Mouse (Mus musculus) lung, postnatal 36 days (tissue): ENCODE measurements around the gene Mmp15.

ENCODE experiments used
- DNase-seq: peaks from one replicate; pipeline ENCODE4 v3.0.0; 2022; ENCODE audit warnings: mixed read lengths

The Mmp15 gene

DNA sequence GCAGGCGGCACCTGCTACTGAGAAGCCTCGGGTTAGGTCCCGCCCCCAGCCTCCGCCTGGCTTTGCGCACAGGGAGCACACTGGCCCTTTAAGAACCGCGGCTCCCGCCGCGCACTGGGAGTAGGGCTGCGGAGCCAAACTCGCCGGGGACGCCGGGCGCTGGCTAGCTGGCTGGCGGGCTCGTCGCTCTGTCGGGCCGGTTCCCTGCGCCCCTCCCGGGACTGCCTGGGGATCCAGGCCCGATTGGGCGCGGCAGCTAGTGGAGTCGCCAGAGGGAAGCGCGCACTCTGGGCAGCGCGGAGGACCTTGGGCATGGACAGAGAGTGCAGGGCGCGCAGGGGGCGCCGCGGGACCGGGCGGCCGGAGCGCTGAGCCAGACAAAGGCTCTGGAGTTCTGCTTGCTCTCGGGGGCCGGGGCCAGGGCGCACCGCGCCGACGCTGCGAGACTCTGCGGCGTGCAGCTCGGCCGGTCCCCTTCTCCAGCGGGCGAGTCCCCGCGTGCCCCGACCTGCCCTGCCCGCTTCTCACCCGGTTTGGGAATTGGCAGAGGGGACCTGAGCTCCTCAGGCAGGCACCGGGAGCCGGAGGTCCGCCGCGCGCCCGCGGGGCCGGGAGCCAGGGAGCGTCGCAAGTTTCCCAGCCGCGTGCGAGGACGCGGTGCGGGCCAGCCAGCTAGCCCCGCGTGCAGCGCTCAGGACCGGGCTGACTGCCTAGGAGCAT is at the start of gene Mmp15:
TSS of gene Mmp15 (plus strand) at position 118 of the 720 bp plus-strand sequence.
- peak; percentile 88 for DNase-seq

- DNase-seq, result peak; percentile 68
Measured at GRCm38 (mm10) chr8:95302410-95302809, 49.7 kb upstream of the Mmp15 start.

DNA sequence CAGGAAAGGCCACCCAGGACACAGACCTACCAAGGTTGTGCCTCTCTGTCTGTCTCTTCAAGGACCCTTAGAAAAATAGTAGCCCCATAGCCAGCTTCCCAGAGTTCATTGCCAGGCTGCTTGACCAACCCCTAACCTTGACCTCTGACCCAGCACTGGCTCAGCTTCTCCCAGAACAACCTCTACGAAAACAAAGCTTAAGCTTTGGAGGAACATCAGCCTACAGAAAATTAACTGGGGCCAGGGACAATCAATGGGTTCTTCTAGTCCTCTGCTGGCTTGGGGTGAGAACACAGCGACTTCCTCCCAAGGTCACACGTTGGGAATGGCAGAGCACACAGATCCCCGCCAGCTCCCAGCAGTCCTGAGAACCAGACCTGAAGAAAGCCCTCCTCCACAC is 46.5 kb upstream of the Mmp15 start:
- no peak for DNase-seq

DNA sequence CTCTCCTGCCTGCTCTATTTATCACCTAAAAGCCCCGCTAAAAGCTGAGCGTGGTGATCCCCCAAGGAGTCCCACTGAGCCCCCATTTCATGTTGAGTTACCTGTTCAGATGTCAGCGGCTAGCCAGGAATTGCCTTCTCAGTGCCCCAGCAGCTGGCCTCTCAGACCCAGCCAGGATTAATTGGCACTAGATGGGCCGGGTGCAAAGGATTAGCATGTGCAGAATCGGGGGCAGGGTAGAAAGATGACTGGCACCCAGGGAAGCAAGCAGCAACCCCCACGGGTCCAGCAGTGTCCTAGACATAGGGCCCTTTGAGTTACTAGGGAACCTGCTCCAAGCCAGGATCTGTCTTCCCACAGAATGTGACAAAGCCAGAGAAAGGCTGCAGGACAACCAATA is 45.6 kb upstream of the Mmp15 start, which contains the start of gene Cngb1:
TSS of gene Cngb1 (minus strand) at position 155 of the 400 bp plus-strand sequence.
- DNase-seq, result no peak

- DNase-seq, result no peak
Measured at GRCm38 (mm10) chr8:95310342-95310970, 41.6 kb upstream of the Mmp15 start, which contains the start of gene Tepp. TSS of gene Tepp (plus strand) at chr8:95310566.

DNA sequence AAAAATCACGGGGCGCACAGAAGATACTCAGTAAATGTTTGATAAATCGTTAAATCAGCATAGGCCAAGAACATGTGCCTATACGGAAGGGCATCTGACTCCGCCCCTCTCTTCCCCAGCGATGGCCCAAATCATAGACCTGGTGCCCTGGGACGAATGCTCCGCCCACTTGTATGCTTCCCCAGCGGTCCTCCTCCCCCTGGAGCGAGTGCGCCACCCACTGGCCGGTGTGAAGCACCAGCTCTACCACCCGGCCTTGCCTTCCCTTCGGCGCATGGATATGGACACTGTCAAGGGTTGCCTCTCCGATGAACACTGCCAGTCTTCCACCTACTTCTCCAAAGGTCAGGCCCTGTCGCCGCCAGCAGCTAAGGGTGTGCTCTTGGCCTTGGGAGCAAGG is 39.2 kb upstream of the Mmp15 start:
- no peak for DNase-seq

GRCm38 (mm10) chr8:95313857-95314256 is 38.2 kb upstream of the Mmp15 start:
- DNase-seq, result peak; percentile 51

GRCm38 (mm10) chr8:95314707-95315106 is 37.4 kb upstream of the Mmp15 start:
- no peak for DNase-seq

- no peak for DNase-seq
Measured at GRCm38 (mm10) chr8:95315350-95315749, 36.7 kb upstream of the Mmp15 start.

DNA sequence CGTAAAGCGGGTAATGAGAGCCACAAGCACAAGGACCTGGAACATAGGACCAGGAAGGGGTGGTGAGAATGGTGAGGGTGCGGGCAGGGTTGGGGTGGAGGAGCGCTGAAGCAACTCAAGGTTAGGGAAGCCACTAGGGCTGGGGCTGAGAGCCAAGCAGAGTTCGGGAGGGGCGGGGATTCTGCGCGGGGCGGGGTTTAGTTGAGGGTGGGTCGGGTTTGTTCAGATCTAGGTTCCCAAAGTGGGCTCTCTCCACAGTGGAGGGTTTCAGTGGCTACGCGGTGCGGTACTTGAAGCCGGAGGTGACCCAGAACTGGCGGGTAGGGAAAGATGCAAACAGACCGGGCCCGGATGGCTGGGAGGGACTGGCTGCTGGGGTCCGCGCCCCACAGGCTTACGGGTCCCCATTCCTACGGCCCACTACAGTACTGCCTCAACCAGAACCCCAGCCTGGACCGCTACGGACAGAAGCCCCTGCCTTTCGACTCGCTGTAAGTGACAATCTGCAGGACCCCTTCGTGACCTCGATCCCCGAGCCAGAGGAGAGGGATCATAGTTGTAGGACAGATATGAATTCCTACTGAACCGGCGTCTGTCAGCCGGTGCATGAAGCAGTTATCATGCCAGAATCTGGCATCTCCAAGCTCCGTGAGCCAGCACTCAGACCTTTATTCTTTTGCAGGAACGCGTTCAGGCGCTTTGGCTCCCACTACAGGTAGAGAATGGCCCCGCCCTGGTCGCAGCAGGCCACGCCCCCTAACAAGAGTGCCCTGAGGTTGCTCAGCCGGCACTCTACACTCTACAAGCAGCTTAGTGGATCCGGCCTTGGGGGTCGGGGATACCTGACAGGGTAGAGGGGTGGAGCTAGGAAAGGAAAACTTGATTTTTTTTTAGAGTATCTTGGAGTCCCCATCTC is 31.6 kb upstream of the Mmp15 start:
- peak; percentile 93 for DNase-seq

DNA sequence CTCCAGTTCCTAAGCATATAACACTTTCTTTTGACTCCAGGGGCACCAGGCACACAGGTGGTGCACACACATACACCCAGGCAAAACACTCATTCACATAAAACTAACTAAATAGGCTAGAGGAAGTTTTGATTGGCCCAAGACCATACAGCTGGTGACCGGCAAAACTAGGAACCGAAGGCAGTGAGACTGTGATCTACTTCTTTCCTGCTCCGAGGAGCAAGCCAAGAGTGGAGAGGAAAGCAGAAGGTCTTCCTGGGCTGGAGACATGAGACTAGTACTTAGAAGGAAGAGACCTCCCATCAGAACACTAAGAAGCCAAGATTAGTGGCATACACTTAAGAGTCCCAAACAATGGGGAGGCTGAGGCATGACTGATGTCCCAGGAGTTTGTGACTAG is 28.9 kb upstream of the Mmp15 start:
- no peak for DNase-seq

GRCm38 (mm10) chr8:95324646-95325045 is 27.4 kb upstream of the Mmp15 start:
- DNase-seq, result no peak

DNA sequence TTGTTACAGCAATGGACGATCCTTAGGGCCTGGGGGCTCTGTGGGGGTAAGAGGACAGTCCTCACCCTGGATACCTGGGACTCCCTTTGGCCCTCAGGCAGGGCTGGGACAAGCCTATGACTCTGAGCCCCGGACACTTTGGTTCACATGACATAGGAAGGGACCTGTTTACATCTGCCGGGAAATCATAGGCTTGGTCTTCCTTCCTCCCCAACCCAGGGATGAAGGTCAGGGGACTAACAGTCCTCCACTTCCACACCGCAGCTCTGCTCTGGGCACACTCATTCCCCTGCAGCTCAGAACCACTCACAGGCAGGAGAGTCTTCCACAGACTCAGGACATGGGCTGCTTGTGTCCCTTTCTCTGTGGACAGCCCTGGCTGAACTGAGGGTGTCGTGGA is 25.2 kb upstream of the Mmp15 start:
- DNase-seq, result peak; percentile 56

DNA sequence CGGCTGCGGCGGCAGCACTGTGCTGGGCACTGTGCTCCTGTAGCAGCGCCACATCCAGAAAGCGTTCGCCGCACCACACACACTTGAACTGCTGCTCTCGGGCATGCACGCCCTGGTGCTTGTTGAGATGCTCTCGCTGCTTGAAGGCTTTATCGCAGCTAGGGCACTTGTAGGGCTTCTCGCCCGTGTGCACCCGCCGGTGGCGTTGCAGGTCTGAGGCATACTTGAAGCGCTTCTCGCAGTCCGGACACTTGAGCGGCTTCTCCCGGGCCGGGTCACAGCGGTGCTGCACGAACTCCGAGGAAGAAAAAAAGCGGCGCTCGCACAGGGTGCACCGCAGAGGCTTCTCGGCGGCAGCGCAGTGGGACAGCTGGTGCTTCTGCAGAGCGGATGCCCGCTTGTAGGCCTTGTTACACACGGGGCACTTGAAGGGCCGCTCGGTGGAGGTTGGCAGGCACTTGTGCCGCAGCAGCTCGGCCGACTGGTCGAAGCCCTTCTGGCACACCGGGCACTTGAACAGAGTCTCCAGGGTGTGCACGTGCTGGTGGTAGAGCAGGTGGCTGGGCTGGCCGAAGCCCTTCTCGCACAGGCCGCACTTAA is 24.1 kb upstream of the Mmp15 start:
- DNase-seq, result no peak

GRCm38 (mm10) chr8:95330367-95330766 is 21.7 kb upstream of the Mmp15 start:
- DNase-seq, result no peak

GRCm38 (mm10) chr8:95331156-95331719 is 20.8 kb upstream of the Mmp15 start:
- DNase-seq, result peak; percentile 69

DNA sequence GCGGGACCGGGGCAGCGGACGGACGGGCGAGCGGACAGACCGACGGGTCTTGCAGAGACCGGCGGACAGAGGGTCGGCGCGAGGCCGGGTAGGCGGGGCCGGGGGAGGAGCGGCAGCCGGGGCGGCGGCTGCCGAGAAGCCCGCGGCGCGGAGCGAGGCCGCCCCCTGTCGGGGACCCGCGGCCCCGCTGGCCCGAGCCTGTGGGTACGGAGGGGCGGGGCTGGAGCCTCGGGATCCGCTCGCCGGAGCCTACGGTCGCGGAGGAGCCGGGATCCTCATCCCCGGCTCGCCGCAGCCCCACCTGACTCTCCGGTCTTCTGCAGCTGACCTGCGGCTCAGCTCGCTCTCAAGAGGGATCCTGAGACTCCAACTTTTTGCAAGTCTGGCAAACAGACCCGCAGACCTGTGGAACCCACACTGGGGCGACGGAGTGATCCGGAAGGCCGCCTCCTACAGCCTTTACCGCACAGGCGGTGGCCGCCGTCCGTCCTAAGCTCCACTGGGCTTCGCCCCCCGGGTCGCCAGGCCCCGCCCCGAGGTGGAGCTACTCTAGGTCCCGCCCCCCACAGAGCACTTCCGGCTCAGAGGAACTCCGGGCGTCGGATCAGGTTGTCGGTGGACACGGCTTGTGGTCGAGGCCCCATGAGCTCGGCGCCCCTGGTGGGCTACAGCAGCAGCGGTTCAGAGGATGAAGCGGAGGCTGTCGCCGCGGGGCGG is 20.2 kb upstream of the Mmp15 start, which contains the start of the genes Zfp319 and Usb1:
TSS of gene Zfp319 (minus strand) at position 231 of the 717 bp plus-strand sequence.
TSS of gene Usb1 (plus strand) at position 565 of the 717 bp plus-strand sequence.
- peak; percentile 95 for DNase-seq

DNA sequence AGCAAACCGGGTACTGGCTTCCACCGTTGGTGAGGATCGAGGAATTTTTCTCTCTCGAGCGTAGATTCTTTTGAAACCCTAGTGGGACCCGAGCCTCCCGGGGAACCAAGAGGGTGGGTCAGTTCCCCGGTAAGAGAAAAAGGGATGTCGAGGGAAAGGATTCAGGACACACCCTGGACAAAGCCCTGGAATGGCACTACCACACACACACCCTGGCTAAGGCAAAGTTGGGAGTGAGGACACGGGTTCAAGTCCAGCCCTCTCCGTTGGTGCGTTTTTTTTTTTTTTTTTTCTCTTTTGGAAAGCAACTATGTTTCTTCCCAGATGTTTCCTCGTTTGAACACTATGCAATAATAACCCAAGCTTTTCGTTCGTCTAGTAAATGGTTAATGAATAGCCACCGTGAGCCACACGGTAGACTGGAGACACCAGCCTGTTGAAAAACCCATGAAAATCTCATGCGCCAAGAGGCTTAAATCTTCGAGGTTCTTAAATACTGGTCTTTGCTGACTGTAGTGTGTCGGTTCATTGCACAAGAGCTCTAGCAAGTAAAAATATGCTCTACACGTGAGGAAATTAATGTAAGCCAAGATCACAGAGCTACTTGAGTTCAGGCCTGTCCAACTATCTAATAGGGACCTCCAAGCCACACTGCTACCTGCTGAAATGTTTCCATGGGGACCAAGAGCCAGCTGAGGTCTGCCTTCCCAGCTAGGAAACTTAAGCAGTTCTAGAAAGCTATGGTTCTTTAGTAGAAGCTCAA is 19.4 kb upstream of the Mmp15 start:
- DNase-seq, result no peak

DNA sequence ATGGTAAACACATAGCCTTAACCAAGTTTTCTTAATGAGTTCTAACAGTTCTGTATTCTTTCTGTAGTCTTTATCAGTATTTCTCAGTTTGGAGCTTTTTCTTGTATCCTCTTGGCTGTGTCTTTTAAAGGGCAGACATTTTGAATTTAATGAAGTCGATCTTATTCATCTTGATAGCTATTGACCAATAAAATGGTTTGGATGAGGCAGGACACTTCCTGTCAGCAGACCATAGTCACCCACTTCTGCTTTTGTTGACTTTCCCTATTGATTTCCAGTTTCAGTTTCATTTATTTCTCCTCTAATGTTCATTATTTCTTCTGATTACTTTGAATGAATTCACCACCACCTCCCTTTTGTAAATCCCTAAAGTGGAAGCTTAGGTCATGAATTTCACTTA is 16.4 kb upstream of the Mmp15 start:
- no peak for DNase-seq

- DNase-seq, result no peak
Measured at GRCm38 (mm10) chr8:95336363-95336762, 15.7 kb upstream of the Mmp15 start.

DNA sequence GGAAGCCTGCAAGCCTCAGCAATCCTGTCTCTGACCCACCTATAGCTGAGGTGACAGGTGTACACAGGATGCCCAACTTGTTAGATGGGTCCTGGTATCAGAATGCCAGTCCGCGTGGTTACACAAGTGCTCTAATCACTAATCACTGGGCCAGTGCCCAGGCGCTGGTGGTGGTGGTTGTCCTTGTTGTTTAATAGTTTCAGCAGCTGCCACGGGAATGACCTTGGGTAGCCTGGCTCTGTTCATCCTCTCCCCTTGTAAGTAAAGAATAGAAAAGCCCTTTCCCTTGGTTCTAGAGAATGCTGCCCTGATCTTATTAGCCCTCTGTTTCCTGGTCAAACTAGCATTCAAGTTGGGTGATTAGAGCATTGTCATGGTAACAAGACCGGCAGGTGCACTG is 10.3 kb upstream of the Mmp15 start:
- no peak for DNase-seq
